Mouse (Mus musculus): Measurements from ENCODE around the gene Olfr389. TPM values are rescaled to one million over a fixed set of nuclear protein-coding genes. Genes with fewer than 3 reads are reported as not detected.

The Olfr389 gene
- polyA plus RNA-seq (2012; rRNA removed; ENCODE audit: low replicate concordance), result not detected in 2 replicates

GRCm38 (mm10) chr11:73780613-73781012, at the start of gene Olfr389:
Gene Olfr389, minus strand, starts transcription at chr11:73780713.

GRCm38 (mm10) chr11:73816949-73817348, 36.4 kb upstream of the Olfr389 start, which contains the start of gene Olfr392:
Gene Olfr392, minus strand, starts transcription at chr11:73817049.

GRCm38 (mm10) chr11:73802952-73803351, 22.4 kb upstream of the Olfr389 start, which contains the start of gene Olfr391-ps:
Gene Olfr391-ps, minus strand, starts transcription at chr11:73803052.

GRCm38 (mm10) chr11:73782664-73783063, 2.2 kb upstream of the Olfr389 start, which contains the start of gene Olfr390:
Gene Olfr390, plus strand, starts transcription at chr11:73782964.

Other genes starting within 250 kb of the Olfr389 start
- gene Olfr385, start 187.7 kb downstream of the Olfr389 start, polyA plus RNA-seq (2012; rRNA removed; ENCODE audit: low replicate concordance), result not detected in 2 replicates
- gene Olfr384, start 182.1 kb downstream of the Olfr389 start, polyA plus RNA-seq (2012; rRNA removed; ENCODE audit: low replicate concordance), result not detected in 2 replicates
- not detected in 2 replicates for gene Zfp735, start 91.9 kb downstream of the Olfr389 start, polyA plus RNA-seq (2012; rRNA removed; ENCODE audit: low replicate concordance)
- not detected in 2 replicates for gene Olfr390, start 2.3 kb upstream of the Olfr389 start, polyA plus RNA-seq (2012; rRNA removed; ENCODE audit: low replicate concordance)
- gene Olfr391-ps, start 22.3 kb upstream of the Olfr389 start, polyA plus RNA-seq (2012; rRNA removed; ENCODE audit: low replicate concordance), result not detected in 2 replicates
- gene Olfr392, start 36.3 kb upstream of the Olfr389 start, polyA plus RNA-seq (2012; rRNA removed; ENCODE audit: low replicate concordance), result not detected in 2 replicates
- gene Olfr393, start 70.7 kb upstream of the Olfr389 start, polyA plus RNA-seq (2012; rRNA removed; ENCODE audit: low replicate concordance), result not detected in 2 replicates
- not detected in 2 replicates for gene Olfr394, start 110.1 kb upstream of the Olfr389 start, polyA plus RNA-seq (2012; rRNA removed; ENCODE audit: low replicate concordance)
- gene Olfr395, start 128.6 kb upstream of the Olfr389 start, polyA plus RNA-seq (2012; rRNA removed; ENCODE audit: low replicate concordance), result not detected in 2 replicates
- gene Olfr23, start 156.0 kb upstream of the Olfr389 start, polyA plus RNA-seq (2012; rRNA removed; ENCODE audit: low replicate concordance), result not detected in 2 replicates
- gene Olfr397, start 180.1 kb upstream of the Olfr389 start, polyA plus RNA-seq (2012; rRNA removed; ENCODE audit: low replicate concordance), result not detected in 2 replicates
- not detected in 2 replicates for gene Olfr398, start 209.7 kb upstream of the Olfr389 start, polyA plus RNA-seq (2012; rRNA removed; ENCODE audit: low replicate concordance)

Data from mammary gland, adult 2 months (tissue).